Mouse (Mus musculus) heart, adult 10 weeks (tissue): ENCODE results near the gene Smarcc2. TPM values are rescaled to one million over a fixed set of nuclear protein-coding genes. Genes with fewer than 3 reads are reported as not detected.

Experiments
- polyA plus RNA-seq: library from polyadenylated mRNA; stranded (reverse); fragments of 350-450 nt; fragmentation: Illumina TruSeq; extraction: RNeasy Lipid Tissue Mini Kit (QIAGEN cat#74804); gene quantifications from one replicate; pipeline ENCODE4 v1.2.3, GENCODE M21; 2014; ENCODE audit warnings: low read depth, low replicate concordance

The Smarcc2 gene
- polyA plus RNA-seq: 56.7 TPM

DNA sequence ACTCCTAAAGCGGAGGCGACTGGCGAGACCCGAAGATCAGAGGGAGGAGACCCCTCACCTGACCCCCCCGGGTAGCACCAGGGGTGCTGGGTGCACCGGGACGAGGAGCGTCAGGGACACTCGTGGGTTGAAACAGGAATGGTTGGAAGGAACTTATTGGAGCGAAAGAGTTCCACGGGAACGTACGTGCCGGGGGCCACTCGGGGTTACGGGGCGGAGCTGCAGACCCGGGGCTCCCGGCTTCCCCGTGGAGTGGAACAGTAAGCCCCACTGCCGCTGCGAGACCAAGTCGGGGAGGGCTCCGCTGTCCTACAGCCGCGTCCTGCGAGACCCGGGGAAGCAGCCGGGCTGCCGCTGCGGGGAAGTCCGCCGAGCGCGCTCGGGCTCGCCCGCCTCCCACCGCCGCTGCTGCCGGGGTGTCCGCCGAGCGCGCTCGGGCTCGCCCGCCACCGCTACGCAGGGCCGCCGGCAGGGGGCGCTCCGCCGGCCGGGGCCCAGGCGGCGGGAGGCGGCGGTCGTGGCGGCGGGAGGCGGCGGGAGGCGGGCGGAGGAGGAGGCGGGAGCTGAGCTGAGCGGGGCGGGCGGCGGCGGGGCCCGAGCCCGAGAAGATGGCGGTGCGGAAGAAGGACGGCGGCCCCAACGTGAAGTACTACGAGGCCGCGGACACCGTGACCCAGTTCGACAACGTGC is at the start of gene Smarcc2:
Gene Smarcc2, plus strand, starts transcription at position 530 of the 690 bp plus-strand sequence.

GRCm38 (mm10) chr10:128411211-128412054 is 47.6 kb upstream of the Smarcc2 start, which contains the start of the genes Nabp2 and Rnf41:
Nabp2 (minus strand) TSS chr10:128411492.
Rnf41 (plus strand) TSS chr10:128411657.

GRCm38 (mm10) chr10:128493695-128494666 is 34.9 kb downstream of the Smarcc2 start, which contains the start of gene Myl6:
Myl6 (minus strand) TSS chr10:128494145.

DNA sequence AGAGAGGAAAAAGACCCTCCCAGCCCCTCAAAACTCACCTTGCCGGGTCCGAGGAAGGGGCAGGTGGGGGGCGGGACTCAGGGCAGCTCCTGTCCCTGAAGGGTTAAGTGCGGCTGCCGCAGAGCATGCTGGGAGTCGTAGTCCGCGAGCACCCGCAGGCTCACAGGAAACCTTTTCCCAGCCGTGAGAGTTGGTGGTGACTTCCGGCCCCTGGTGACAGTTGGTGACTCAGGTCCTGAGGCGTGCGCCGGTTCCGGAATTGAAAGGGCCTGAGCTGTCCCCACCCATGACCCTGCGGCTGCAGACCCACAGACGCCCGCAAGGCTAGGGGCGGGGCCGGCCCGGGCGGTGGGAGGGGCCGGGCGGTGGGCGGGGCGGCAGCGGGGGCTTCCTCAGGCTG is 39.5 kb downstream of the Smarcc2 start, which contains the start of gene Myl6b:
Gene Myl6b, minus strand, starts transcription at position 96 of the 400 bp plus-strand sequence.

DNA sequence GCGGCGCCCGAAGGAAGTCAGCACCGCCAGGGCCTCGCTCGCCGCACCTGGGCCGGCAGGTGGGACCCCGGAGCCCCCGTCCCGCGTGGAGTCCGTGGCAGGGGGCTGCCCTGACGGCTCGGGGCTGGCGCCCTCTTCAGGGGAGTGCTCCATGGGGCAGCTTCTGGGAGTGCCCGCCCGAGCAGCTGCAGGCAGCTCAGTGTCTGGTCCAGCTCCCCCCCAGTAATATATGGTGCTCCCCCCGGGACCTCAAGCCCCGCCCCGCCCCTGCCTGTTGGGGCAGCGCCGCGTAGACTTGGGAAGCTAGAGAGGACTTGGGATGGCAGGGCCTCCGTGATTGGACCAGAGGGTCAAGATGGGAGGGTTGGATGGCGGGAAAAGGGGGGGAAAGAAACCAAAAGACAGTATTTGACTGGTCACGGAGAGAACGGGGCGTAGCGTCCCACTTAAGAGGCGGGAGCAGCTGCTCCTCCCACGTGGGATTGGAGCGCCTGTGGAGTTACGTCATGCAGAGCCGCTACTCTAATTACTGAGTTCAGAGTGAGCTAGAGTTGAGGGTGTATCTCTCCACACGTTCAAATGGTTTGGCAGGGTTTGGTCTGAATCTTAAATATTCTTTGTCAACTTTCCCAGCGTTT is 66.7 kb downstream of the Smarcc2 start, which contains the start of gene Esyt1:
Gene Esyt1, minus strand, starts transcription at position 201 of the 638 bp plus-strand sequence.

Other genes starting within 250 kb of the Smarcc2 start
- gene Spryd4, start 247.4 kb upstream of the Smarcc2 start, polyA plus RNA-seq: 36.7 TPM
- gene Mip, start 233.4 kb upstream of the Smarcc2 start, polyA plus RNA-seq: not detected
- gene Timeless, start 227.2 kb upstream of the Smarcc2 start, polyA plus RNA-seq: 14.8 TPM
- not detected for gene Apon, start 205.2 kb upstream of the Smarcc2 start, polyA plus RNA-seq
- 0.73 TPM for gene Apof, start 190.6 kb upstream of the Smarcc2 start, polyA plus RNA-seq
- 13.2 TPM for gene Stat2, start 188.7 kb upstream of the Smarcc2 start, polyA plus RNA-seq
- gene Il23a, start 160.5 kb upstream of the Smarcc2 start, polyA plus RNA-seq: not detected
- 14.4 TPM for gene Pan2, start 155.9 kb upstream of the Smarcc2 start, polyA plus RNA-seq
- gene Cnpy2, start 136.8 kb upstream of the Smarcc2 start, polyA plus RNA-seq: 64.0 TPM
- 1,135 TPM for gene Cs, start 121.5 kb upstream of the Smarcc2 start, polyA plus RNA-seq
- gene Coq10a, start 90.3 kb upstream of the Smarcc2 start, polyA plus RNA-seq: 389 TPM
- gene Ankrd52, start 82.1 kb upstream of the Smarcc2 start, polyA plus RNA-seq: 30.7 TPM
- gene Slc39a5, start 58.0 kb upstream of the Smarcc2 start, polyA plus RNA-seq: not detected
- 46.9 TPM for gene Nabp2, start 47.8 kb upstream of the Smarcc2 start, polyA plus RNA-seq
- gene Rnf41, start 47.6 kb upstream of the Smarcc2 start, polyA plus RNA-seq: 15.0 TPM
- gene Myl6, start 34.9 kb downstream of the Smarcc2 start, polyA plus RNA-seq: 525 TPM
- 3.0 TPM for gene Myl6b, start 39.4 kb downstream of the Smarcc2 start, polyA plus RNA-seq
- 20.8 TPM for gene Esyt1, start 66.6 kb downstream of the Smarcc2 start, polyA plus RNA-seq
- 7.1 TPM for gene Zc3h10, start 88.5 kb downstream of the Smarcc2 start, polyA plus RNA-seq
- 918 TPM for gene Rpl41, start 90.1 kb downstream of the Smarcc2 start, polyA plus RNA-seq
- 56.0 TPM for gene Pa2g4, start 106.7 kb downstream of the Smarcc2 start, polyA plus RNA-seq
- 7.1 TPM for gene Erbb3, start 130.4 kb downstream of the Smarcc2 start, polyA plus RNA-seq
- 328 TPM for gene Rps26, start 167.5 kb downstream of the Smarcc2 start, polyA plus RNA-seq
- gene Ikzf4, start 186.7 kb downstream of the Smarcc2 start, polyA plus RNA-seq: 0.37 TPM
- 27.1 TPM for gene Suox, start 214.8 kb downstream of the Smarcc2 start, polyA plus RNA-seq
- gene Rab5b, start 237.0 kb downstream of the Smarcc2 start, polyA plus RNA-seq: 82.2 TPM
- gene Pmel, start 244.9 kb downstream of the Smarcc2 start, polyA plus RNA-seq: 0.26 TPM
- 13.9 TPM for gene Cdk2, start 245.8 kb downstream of the Smarcc2 start, polyA plus RNA-seq